Mouse (Mus musculus): ENCODE measurements at regions not wholly inside any gene's neighbourhood (a gene's known extent, or its start where the extent isn't known, plus 50 kb on each side); places are given as distances from the start of the nearest gene placed in this dataset.
"Not testable (repeated sequence)": the region's sequence is repeated elsewhere in the genome, so short reads cannot be mapped to it uniquely, and the experiment has no call there.

- DNase-seq (ENCODE audit: low spot score) = no peak
Measured at GRCm38 (mm10) chr1:14109190-14109482, 1984.0 kb downstream of the 4930444P10Rik start.

DNA sequence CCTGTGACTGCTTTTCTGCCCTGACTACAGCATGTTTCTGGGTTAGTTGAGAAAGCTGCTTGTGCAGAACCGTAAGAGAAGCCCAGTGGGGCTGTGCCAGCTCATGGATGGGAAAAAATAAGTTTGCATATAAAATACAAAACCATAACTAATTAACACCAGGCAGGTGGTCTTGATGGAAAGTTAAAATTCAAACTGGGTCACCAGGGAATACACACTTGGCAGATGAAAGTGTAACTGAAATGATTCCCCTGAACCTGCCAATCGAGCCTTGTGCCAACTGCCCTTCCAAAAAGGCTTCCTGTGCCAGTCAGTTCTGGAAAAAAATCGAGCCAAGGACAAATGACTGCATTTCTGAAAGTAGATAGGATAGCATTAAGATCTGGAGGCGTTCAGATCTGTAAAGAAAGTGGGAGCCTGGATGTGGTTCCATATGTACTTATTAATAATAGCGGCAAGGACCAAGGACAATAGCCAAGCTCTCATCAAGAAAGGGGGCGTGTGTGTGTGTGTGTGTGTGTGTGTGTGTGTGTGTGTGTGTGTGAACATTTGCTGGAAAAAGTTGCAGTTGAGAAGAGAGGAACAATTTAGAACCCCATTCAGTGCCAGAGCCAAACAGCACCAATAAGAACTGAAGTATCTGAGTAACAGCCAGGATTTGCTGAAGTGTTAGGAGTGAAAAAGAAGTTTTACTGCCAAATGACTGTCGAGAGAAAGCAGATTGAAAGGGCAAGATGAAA lies 1984.5 kb downstream of the 4930444P10Rik start:
- DNase-seq (ENCODE audit: low spot score) = no peak

DNA sequence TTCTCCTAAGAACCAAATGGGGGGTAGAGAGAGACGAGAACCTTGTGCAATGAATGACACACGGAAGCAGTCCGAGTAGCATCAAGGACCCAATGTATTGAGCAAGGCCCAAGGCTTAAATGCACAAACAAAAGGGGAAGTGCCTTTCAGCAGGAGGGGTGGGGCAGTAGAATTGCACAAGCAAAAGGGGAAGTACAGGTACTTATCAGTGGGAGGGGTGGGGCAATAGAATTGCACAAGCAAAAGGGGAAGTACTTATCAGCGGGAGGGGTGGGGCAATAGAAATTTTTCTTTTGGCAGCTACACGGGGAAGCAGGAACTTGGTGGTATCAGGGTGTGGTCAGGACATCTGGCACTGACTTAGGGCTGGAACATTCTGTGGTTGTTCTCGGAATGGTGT lies 1987.6 kb downstream of the 4930444P10Rik start:
- DNase-seq (ENCODE audit: low spot score) = not testable (repeated sequence)

GRCm38 (mm10) chr1:14104529-14104928 lies 1988.6 kb downstream of the 4930444P10Rik start:
- no peak for DNase-seq (ENCODE audit: low spot score)

- no peak for DNase-seq (ENCODE audit: low spot score)
Measured at GRCm38 (mm10) chr1:14099031-14099430, 1994.1 kb downstream of the 4930444P10Rik start.

- no peak for DNase-seq (ENCODE audit: low spot score)
Measured at GRCm38 (mm10) chr1:14097567-14098228, 1995.4 kb downstream of the 4930444P10Rik start.

GRCm38 (mm10) chr1:14064856-14065255 lies 2028.3 kb downstream of the 4930444P10Rik start:
- no peak for DNase-seq (ENCODE audit: low spot score)

GRCm38 (mm10) chr1:14036163-14036562 lies 2057.0 kb downstream of the 4930444P10Rik start:
- no peak for DNase-seq (ENCODE audit: low spot score)

GRCm38 (mm10) chr1:14011484-14011883 lies 2081.6 kb downstream of the 4930444P10Rik start:
- no peak for DNase-seq (ENCODE audit: low spot score)

GRCm38 (mm10) chr1:14010789-14011188 lies 2082.3 kb downstream of the 4930444P10Rik start:
- DNase-seq (ENCODE audit: low spot score) = no peak

DNA sequence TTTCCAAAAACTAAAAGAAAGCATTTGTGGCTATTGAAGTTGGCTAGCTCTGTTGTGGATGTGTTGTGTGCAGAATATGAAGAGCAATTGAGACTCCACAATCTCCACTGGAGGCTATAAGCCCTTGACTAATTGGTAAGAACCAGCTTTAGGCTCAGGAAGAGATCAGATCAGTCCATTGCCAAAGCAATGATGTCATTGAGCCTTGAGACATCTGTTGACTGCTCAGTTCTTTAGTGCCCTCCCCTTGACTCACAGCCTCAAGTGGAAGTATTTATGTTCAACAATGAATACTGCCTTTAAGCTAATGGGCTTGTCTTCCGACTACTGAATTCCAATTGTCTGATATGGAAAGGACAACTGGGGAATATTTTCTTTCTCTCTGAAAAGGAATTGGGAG lies 2090.6 kb downstream of the 4930444P10Rik start:
- DNase-seq (ENCODE audit: low spot score) = no peak

DNA sequence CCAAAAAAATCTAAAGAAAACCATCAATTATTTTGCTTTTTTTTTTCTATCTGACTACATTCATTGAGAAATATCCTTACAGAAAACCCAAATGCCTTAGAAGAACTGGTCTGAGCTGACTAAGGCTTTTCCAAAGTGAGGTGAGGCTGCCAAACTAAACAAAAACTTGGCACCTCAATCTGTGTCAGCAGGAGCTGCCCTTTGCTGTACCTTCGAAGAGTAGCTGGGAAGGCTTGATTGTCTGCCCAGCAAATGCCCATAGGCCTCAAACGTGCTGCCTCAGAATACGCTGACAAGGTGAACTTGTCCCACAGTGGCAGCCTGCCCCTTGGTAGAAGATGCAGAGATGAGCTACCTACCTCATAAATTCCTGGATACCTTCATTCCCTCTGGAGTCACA lies 2091.7 kb downstream of the 4930444P10Rik start:
- DNase-seq (ENCODE audit: low spot score) = no peak

GRCm38 (mm10) chr1:14000605-14001395 lies 2092.3 kb downstream of the 4930444P10Rik start:
- DNase-seq (ENCODE audit: low spot score) = no peak

DNA sequence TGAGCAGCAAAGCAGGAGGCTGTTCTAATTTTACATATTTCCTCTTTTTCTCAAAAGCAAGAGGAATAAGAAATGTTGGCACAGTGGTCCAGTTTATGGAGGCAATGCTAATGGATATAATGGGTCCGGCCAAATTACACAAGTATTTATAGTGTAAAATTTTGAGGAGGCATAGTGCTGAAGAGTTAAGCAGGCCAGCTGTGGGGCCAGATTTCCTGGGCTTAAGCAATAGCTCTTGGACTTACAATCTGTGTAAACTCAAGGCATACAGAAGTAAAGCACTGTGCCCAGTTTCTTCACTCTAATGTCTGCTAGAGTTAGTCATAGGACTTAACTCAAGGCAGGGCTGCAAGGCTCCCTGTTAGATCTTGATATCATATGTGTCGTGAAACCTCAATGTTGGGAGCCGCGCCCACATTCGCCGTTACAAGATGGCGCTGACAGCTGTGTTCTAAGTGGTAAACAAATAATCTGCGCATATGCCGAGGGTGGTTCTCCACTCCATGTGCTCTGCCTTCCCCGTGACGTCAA lies 2094.9 kb downstream of the 4930444P10Rik start:
- DNase-seq (ENCODE audit: low spot score) = no peak

- no peak for DNase-seq (ENCODE audit: low spot score)
Measured at GRCm38 (mm10) chr1:13993825-13994509, 2099.2 kb downstream of the 4930444P10Rik start.

DNA sequence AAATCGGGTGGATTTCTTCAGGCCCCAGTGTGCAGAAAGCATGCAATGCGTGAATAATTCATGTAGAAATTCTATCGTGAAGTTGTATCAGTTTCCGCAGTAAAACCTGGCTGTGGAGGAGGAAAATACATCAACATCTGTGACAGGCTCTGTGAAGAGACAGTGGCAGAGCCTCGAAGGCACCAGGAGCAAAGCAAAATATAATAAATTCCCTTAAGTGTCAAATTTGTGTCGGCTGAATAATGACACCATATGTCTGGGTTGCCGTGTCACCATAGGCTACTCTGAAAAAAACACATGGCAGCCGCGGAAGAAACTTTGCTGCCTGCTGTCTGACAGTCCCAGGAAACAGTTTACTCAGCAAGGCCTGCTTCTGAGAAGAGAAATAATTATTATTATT lies 2100.1 kb downstream of the 4930444P10Rik start:
- DNase-seq (ENCODE audit: low spot score) = no peak

DNA sequence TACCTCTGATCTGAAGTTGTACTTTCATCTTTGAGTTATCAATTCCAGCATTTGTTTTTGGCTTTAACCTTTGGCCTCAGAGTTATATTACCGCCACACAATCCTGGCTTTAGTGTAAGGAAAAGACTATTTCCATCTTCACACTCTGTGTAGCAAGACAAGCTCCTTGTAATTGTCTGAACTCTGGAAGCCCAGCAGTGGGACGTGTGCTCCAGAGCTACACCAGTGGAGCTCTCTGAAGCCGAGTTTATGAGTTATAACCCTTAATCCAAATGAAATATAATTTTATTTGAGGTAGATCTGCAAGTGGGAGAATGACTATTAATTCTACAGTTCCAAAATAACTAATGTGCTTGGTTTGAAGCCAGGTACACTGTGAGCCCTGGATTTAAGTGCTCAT lies 2103.8 kb downstream of the 4930444P10Rik start:
- no peak for DNase-seq (ENCODE audit: low spot score)

- no peak for DNase-seq (ENCODE audit: low spot score)
Measured at GRCm38 (mm10) chr1:13984833-13985232, 2108.3 kb downstream of the 4930444P10Rik start.

- DNase-seq (ENCODE audit: low spot score) = no peak
Measured at GRCm38 (mm10) chr1:13980273-13980672, 2112.9 kb downstream of the 4930444P10Rik start.

GRCm38 (mm10) chr1:13978640-13979039 lies 2114.5 kb downstream of the 4930444P10Rik start:
- DNase-seq (ENCODE audit: low spot score) = no peak

DNA sequence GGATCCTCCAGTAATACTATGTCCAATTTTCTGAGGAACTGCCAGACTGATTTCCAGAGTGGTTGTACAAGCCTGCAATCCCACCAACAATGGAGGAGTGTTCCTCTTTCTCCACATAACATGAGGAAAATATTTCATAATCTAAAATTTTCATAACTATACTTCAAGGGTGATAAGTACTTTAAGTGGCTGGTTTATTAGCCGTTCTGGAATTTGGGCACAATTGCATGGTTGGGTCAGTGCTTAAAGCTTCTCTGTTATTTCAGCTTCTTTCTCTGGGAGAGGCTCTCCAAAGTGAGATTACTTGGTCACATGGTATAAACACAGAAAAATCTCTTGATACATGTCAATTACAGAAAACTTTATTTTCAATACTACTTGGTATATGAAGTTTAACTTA lies 2115.9 kb downstream of the 4930444P10Rik start:
- DNase-seq (ENCODE audit: low spot score) = no peak

DNA sequence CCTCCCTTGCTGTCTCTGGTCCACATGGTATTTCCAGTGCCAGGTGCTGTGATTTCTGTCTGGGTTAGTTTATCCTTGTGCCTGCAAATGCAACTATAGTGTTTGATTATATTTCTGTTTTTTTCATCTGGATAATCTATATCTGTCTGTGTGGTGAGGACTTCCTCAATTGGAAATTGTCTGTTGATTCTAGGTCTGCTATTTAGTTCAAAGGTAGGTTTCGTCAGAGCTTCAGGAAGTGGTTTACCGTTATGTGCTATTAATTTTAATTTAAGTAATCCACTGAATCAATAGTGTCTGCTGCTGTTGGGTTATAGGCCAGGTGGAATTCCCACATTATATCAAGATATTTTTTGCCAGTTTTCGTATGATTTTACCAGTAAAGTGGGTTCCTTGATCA lies 2143.9 kb downstream of the 4930444P10Rik start:
- DNase-seq (ENCODE audit: low spot score) = no peak

All from spleen, adult 12 weeks (tissue).